Mouse (Mus musculus): ENCODE data around the gene Lrrtm1. TPM values are rescaled to one million over a fixed set of nuclear protein-coding genes. Genes with fewer than 3 reads are reported as not detected.

Gene Lrrtm1
- total and polyA plus RNA-seq, 3 experiments = not detected

DNA sequence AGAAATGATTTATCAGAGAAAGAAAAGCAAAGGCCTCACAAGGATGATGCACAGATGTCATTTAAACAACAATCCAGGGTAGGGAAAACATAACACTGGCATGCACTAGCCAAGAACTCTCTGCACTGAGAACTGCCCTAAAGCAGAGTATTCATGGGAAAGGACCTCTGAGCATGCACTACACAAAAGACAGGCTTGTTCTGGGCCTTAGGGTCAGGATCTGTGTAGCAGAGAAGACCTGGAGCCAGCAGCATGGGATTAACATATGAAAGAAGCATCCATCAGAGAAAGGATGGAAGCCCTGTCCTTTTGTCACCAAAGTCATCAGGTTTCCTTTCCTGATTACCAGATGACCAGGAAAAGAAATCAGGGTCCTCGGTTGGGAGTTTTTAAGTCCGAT, 43.1 kb upstream of the Lrrtm1 start:
- Histone ChIP-seq H3K36me3 (ENCODE audit: control insufficient read depth in 1 of 2, insufficient read depth in 2 of 2, low read length in 2 of 2) (no peaks in the 10 kb centered on the region), H3K4me3 (ENCODE audit: control insufficient read depth in 1 of 2, insufficient read depth in 1 of 2, low read depth in 2 of 2, low read length in 2 of 2) (no peak overlapping the region), H3K27ac (ENCODE audit: control insufficient read depth, low read depth, low read length) (no peak overlapping the region), H3K9ac (ENCODE audit: control insufficient read depth, low read depth, low read length, poor library complexity, severe bottlenecking) (no peak overlapping the region), H3K9me3 (replicated peaks; ENCODE audit: insufficient read depth, low read length) (no peaks in the 10 kb centered on the region), H3K79me2 (ENCODE audit: control insufficient read depth, insufficient read depth, low read length, poor library complexity) (no peaks in the 10 kb centered on the region), H3K4me1 (ENCODE audit: control insufficient read depth in 1 of 2, insufficient read depth in 2 of 2, low read length in 2 of 2) (no peaks in the 10 kb centered on the region), H3K27me3 (ENCODE audit: control insufficient read depth in 1 of 2, insufficient read depth in 2 of 2, low read length in 2 of 2) (no peaks in the 10 kb centered on the region)
- DNase-seq (ENCODE audit: low read depth, low spot score) = no peak
- no peak for TF ChIP-seq MAZ (IDR thresholded peaks at IDR 0.05; ENCODE audit: low read depth, low read length)
- TF ChIP-seq JUND (IDR thresholded peaks at IDR 0.05; ENCODE audit: low read depth, low read length) = no peak
- no peak for TF ChIP-seq KAT2A (conservative IDR thresholded peaks at IDR 0.05; ENCODE audit: low read depth, low read length)
- TF ChIP-seq CHD1 (IDR thresholded peaks at IDR 0.05; ENCODE audit: low read depth, low read length) = no peak
- no peak for TF ChIP-seq E2F4 (IDR thresholded peaks at IDR 0.05; ENCODE audit: borderline replicate concordance, low read depth, low read length)

DNA sequence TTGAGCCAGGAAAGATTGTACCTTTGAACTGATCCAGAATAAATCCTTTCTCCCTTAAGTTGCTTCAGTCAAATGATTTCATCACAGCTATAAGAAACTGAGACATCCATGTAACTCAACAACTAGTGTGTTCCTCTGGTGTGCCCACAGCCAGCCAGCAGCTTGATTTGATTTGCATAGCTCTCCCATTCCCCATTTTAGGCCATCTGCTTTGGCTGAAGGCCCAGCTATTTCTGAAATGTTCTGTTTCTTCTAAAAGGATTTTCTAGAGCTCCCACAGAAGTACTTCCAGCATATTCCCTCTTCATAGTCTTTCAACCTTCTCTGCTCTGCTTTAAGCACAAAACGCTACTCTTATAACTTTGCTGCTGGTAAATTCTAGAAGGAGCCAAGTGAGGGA, 33.3 kb upstream of the Lrrtm1 start:
- TF ChIP-seq NRF1 (IDR thresholded peaks at IDR 0.05; ENCODE audit: insufficient read depth, low read depth, low read length, poor library complexity, severe bottlenecking) (no peak), MYB (IDR thresholded peaks at IDR 0.05; ENCODE audit: low read depth, low read length) (no peak), EP300 (IDR thresholded peaks at IDR 0.05; ENCODE audit: low read depth in 1 of 2, low read length in 2 of 2) (no peak), JUND (IDR thresholded peaks at IDR 0.05; ENCODE audit: low read depth, low read length) (no peak), ZNF384 (IDR thresholded peaks at IDR 0.05; ENCODE audit: low read depth, low read length) (no peak), BHLHE40 (IDR thresholded peaks at IDR 0.05; ENCODE audit: borderline replicate concordance, low read depth, low read length) (no peak), ELF1 (IDR thresholded peaks at IDR 0.05; ENCODE audit: low read depth, low read length) (no peak)
- Histone ChIP-seq H3K9me3 (replicated peaks; ENCODE audit: insufficient read depth, low read length) (no peaks in the 10 kb centered on the region), H3K79me2 (ENCODE audit: control insufficient read depth, insufficient read depth, low read length, poor library complexity) (no peaks in the 10 kb centered on the region), H3K4me3 (ENCODE audit: control insufficient read depth in 1 of 2, insufficient read depth in 1 of 2, low read depth in 2 of 2, low read length in 2 of 2) (no peak overlapping the region), H3K36me3 (ENCODE audit: control insufficient read depth in 1 of 2, insufficient read depth in 2 of 2, low read length in 2 of 2) (no peaks in the 10 kb centered on the region), H3K9ac (ENCODE audit: control insufficient read depth, low read depth, low read length, poor library complexity, severe bottlenecking) (no peak overlapping the region), H3K27ac (ENCODE audit: control insufficient read depth, low read depth, low read length) (no peak overlapping the region), H3K27me3 (ENCODE audit: control insufficient read depth in 1 of 2, insufficient read depth in 2 of 2, low read length in 2 of 2) (no peaks in the 10 kb centered on the region), H3K4me1 (ENCODE audit: control insufficient read depth in 1 of 2, insufficient read depth in 2 of 2, low read length in 2 of 2) (no peaks in the 10 kb centered on the region)
- no peak for DNase-seq (ENCODE audit: low read depth, low spot score)

DNA sequence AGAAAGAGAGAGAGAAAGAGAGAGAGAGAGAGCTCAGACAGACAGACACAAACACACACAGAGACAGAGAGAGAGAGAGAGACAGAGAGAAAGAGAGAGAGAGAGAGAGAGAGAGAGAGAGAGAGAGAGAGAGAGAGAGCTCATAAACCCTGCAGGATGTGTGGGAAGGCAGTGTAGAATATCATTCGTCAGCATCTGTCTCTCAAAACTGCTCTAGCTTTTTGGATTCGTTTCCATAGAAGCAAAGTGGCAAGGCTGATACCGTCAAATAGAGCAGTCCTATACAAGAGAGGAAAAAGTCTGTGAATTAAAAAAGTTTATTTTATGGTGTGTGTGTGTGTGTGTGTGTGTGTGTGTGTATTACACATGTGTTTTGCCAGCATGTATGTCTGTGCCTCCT, 32.6 kb upstream of the Lrrtm1 start:
- no peak for DNase-seq (ENCODE audit: low read depth, low spot score)
- H3K4me3 ChIP-seq (ENCODE audit: control insufficient read depth in 1 of 2, insufficient read depth in 1 of 2, low read depth in 2 of 2, low read length in 2 of 2) = no peak overlapping the region
- no peak overlapping the region for H3K27ac ChIP-seq (ENCODE audit: control insufficient read depth, low read depth, low read length)
- H3K36me3 ChIP-seq (ENCODE audit: control insufficient read depth in 1 of 2, insufficient read depth in 2 of 2, low read length in 2 of 2) = no peaks in the 10 kb centered on the region
- TF ChIP-seq TCF12 (IDR thresholded peaks at IDR 0.05; ENCODE audit: low read depth, low read length) = no peak
- TF ChIP-seq RAD21 (IDR thresholded peaks at IDR 0.05; ENCODE audit: low read depth, low read length) = no peak
- TF ChIP-seq TAL1 (IDR thresholded peaks at IDR 0.05; ENCODE audit: low read length) = no peak
- no peak for TF ChIP-seq BHLHE40 (IDR thresholded peaks at IDR 0.05; ENCODE audit: borderline replicate concordance, low read depth, low read length)
- TF ChIP-seq NRF1 (IDR thresholded peaks at IDR 0.05; ENCODE audit: insufficient read depth, low read depth, low read length, poor library complexity, severe bottlenecking) = no peak
- TF ChIP-seq ETS1 (IDR thresholded peaks at IDR 0.05; ENCODE audit: low read depth, low read length) = no peak
- no peak for TF ChIP-seq MAX (IDR thresholded peaks at IDR 0.05; ENCODE audit: low read length)
- TF ChIP-seq EP300 (IDR thresholded peaks at IDR 0.05; ENCODE audit: low read depth in 1 of 2, low read length in 2 of 2) = no peak
- no peak for TF ChIP-seq ELF1 (IDR thresholded peaks at IDR 0.05; ENCODE audit: low read depth, low read length)
- TF ChIP-seq CHD2 (IDR thresholded peaks at IDR 0.05; ENCODE audit: low read length) = no peak
- no peak for TF ChIP-seq CTCF (IDR thresholded peaks at IDR 0.05 in 2 of 3, conservative IDR thresholded peaks at IDR 0.05 in 1 of 3; ENCODE audit: control insufficient read depth in 1 of 3, insufficient read depth in 1 of 3, low read depth in 2 of 3, low read length in 3 of 3, poor library complexity in 1 of 3, severe bottlenecking in 1 of 3)
- TF ChIP-seq USF2 (IDR thresholded peaks at IDR 0.05; ENCODE audit: borderline replicate concordance in 1 of 2, insufficient read depth in 1 of 2, low read depth in 1 of 2, low read length in 2 of 2) = no peak
- no peak for TF ChIP-seq E2F4 (IDR thresholded peaks at IDR 0.05; ENCODE audit: borderline replicate concordance, low read depth, low read length)
- TF ChIP-seq MYB (IDR thresholded peaks at IDR 0.05; ENCODE audit: low read depth, low read length) = no peak
- TF ChIP-seq POLR2A (IDR thresholded peaks at IDR 0.05; ENCODE audit: control insufficient read depth in 1 of 2, insufficient read depth in 1 of 2, low read depth in 1 of 2, low read length in 2 of 2, poor library complexity in 1 of 2) = no peak
- TF ChIP-seq USF1 (IDR thresholded peaks at IDR 0.05; ENCODE audit: low read depth, low read length) = no peak
- TF ChIP-seq POLR2AphosphoS5 (IDR thresholded peaks at IDR 0.05; ENCODE audit: borderline replicate concordance, low read depth, low read length) = no peak
- TF ChIP-seq ZNF384 (IDR thresholded peaks at IDR 0.05; ENCODE audit: low read depth, low read length) = no peak
- no peak for TF ChIP-seq POLR2AphosphoS2 (IDR thresholded peaks at IDR 0.05; ENCODE audit: low read length)
- no peak for TF ChIP-seq MAZ (IDR thresholded peaks at IDR 0.05; ENCODE audit: low read depth, low read length)
- no peaks in the 10 kb centered on the region for H3K4me1 ChIP-seq (ENCODE audit: control insufficient read depth in 1 of 2, insufficient read depth in 2 of 2, low read length in 2 of 2)
- H3K9ac ChIP-seq (ENCODE audit: control insufficient read depth, low read depth, low read length, poor library complexity, severe bottlenecking) = no peak overlapping the region
- H3K9me3 ChIP-seq (replicated peaks; ENCODE audit: insufficient read depth, low read length) = no peaks in the 10 kb centered on the region
- H3K27me3 ChIP-seq (ENCODE audit: control insufficient read depth in 1 of 2, insufficient read depth in 2 of 2, low read length in 2 of 2) = no peaks in the 10 kb centered on the region
- H3K79me2 ChIP-seq (ENCODE audit: control insufficient read depth, insufficient read depth, low read length, poor library complexity) = no peaks in the 10 kb centered on the region

Data from MEL (cell line).